Mouse (Mus musculus): ENCODE results near the gene Gm12790. TPM values are rescaled to one million over a fixed set of nuclear protein-coding genes. Genes with fewer than 3 reads are reported as not detected.

Gene Gm12790
- not detected in 2 replicates for polyA plus RNA-seq (2012; rRNA removed)

GRCm38 (mm10) chr4:101980949-101981348, at the start of gene Gm12790:
Gene Gm12790, minus strand, starts transcription at chr4:101981049.

DNA sequence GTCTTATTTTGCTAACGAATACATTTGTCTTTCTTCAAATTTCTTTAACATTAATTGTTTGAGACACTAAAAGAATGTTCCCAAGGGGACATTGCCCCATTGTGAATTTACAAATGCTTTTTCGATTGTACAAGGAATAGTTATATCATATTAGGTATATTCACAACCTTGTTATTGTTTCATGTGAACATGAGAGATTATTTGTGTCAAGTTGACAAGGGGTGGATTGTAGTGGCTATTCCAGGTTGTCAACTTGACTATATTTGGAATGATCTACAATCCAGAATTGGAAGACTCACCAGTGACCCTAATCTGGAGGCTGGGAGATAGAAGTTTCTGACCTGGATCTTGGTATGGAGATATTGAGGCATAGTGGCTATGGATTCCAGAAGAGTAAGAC, 5.5 kb upstream of the Gm12790 start, which contains the start of gene Gm12789:
Gene Gm12789 (plus strand): TSS at position 301 of the 400 bp plus-strand sequence.

GRCm38 (mm10) chr4:101940107-101940506, 40.7 kb downstream of the Gm12790 start, which contains the start of gene Gm12794:
Gene Gm12794, plus strand, starts transcription at chr4:101940407.

Other genes with a start within 250 kb of the Gm12790 start
- gene B020004J07Rik, start 137.0 kb downstream of the Gm12790 start, polyA plus RNA-seq (2012; rRNA removed), result not detected in 2 replicates
- not detected in 2 replicates for gene C130073F10Rik, start 87.3 kb downstream of the Gm12790 start, polyA plus RNA-seq (2012; rRNA removed)
- not detected in 2 replicates for gene Gm12800, start 71.9 kb downstream of the Gm12790 start, polyA plus RNA-seq (2012; rRNA removed)
- not detected in 2 replicates for gene Gm12794, start 40.6 kb downstream of the Gm12790 start, polyA plus RNA-seq (2012; rRNA removed)
- gene Gm12789, start 5.6 kb upstream of the Gm12790 start, polyA plus RNA-seq (2012; rRNA removed), result not detected in 2 replicates
- 0.85 and 1.1 TPM in 2 replicates for gene Pde4b, start 106.5 kb upstream of the Gm12790 start, polyA plus RNA-seq (2012; rRNA removed)